Mouse (Mus musculus): ENCODE measurements around the gene Adgra3. TPM values are rescaled to one million over a fixed set of nuclear protein-coding genes. Genes with fewer than 3 reads are reported as not detected.

Gene Adgra3
- polyA plus RNA-seq, 2 experiments: 4.0 to 4.9 TPM

GRCm38 (mm10) chr5:49999764-50000163, 59.0 kb downstream of the Adgra3 start:
- Histone ChIP-seq H3K9me3 (ENCODE audit: control insufficient read depth, low read length) (no peaks in the 10 kb centered on the region), H3K9ac (replicated peaks) (no peak overlapping the region), H3K4me2 (ENCODE audit: low read depth) (no peak overlapping the region), H3K27me3 (ENCODE audit: control insufficient read depth, insufficient read depth, low read length) (no peaks in the 10 kb centered on the region), H3K36me3 (replicated peaks; ENCODE audit: control insufficient read depth, insufficient read depth, low read depth) (no peaks in the 10 kb centered on the region), H3K27ac (no peak overlapping the region), H3K4me1 (replicated peaks; ENCODE audit: control insufficient read depth in 2 of 2, insufficient read depth in 2 of 2, low read length in 1 of 2) (no peaks in the 10 kb centered on the region), H3K4me3 (ENCODE audit: insufficient read depth in 1 of 2, low read depth in 2 of 2, low read length in 2 of 2) (no peak overlapping the region)
- no peak for ATAC-seq (ENCODE audit: insufficient read depth)
- TF ChIP-seq EP300 (IDR thresholded peaks at IDR 0.05; ENCODE audit: low read depth) (no peak), CTCF (IDR thresholded peaks at IDR 0.05; ENCODE audit: low read depth) (no peak)
- DNase-seq (ENCODE audit: low read depth in 3 of 3, low spot score in 3 of 3): no peak
- WGBS (ENCODE audit: insufficient replicate concordance): 81% methylated on average over 9 of the region's 9 CpGs

DNA sequence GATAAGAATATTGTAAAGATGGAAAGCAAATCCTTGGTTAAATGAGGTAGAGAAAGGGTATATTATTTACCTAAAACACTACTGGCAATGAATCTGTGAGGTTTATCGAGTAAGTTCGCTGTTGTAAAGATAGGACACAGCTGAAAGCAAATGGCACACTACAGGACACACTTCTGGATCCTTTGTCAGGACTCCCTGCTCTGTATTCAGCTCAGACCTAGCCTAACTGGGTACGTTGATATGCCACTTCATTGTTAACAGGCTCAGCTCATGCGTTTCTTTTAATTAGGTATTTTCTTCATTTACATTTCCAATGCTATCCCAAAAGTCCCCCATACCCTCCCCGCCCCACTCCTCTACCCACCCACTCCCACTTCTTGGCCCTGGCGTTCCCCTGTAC, 61.8 kb downstream of the Adgra3 start:
- Histone ChIP-seq H3K36me3 (replicated peaks; ENCODE audit: control insufficient read depth, insufficient read depth, low read depth) (no peaks in the 10 kb centered on the region), H3K9ac (replicated peaks) (no peak overlapping the region), H3K27me3 (ENCODE audit: control insufficient read depth, insufficient read depth, low read length) (no peaks in the 10 kb centered on the region), H3K27ac (no peak overlapping the region), H3K4me2 (ENCODE audit: low read depth) (no peak overlapping the region), H3K4me1 (replicated peaks; ENCODE audit: control insufficient read depth in 2 of 2, insufficient read depth in 2 of 2, low read length in 1 of 2) (no peaks in the 10 kb centered on the region), H3K9me3 (ENCODE audit: control insufficient read depth, low read length) (no peaks in the 10 kb centered on the region), H3K4me3 (ENCODE audit: insufficient read depth in 1 of 2, low read depth in 2 of 2, low read length in 2 of 2) (no peak overlapping the region)
- ATAC-seq (ENCODE audit: insufficient read depth): no peak
- no peak for DNase-seq (ENCODE audit: low read depth in 3 of 3, low spot score in 3 of 3)
- WGBS (ENCODE audit: insufficient replicate concordance): 73% methylated on average over 6 of the region's 6 CpGs
- TF ChIP-seq EP300 (IDR thresholded peaks at IDR 0.05; ENCODE audit: low read depth): no peak
- no peak for TF ChIP-seq CTCF (IDR thresholded peaks at IDR 0.05; ENCODE audit: low read depth)

DNA sequence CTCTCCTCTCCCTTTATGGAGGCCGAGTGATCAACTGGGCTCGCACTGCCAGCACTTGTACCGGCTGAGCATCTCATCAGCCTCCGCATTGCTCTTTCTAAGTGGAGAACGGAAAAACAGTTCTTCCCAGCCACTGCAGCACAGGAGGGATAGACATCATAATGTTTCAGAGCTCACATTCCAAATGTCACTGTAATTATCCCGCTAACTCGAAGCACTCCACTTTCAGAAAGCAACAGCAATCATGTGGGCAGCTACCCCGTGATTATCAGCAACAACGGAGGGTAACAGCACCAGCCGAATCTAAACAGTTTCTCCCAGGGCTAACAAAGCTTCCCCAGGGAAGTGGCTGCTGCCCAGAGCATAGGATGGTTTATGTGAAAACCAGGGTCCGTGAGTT, 62.3 kb downstream of the Adgra3 start:
- 80% methylated on average over 11 of the region's 11 CpGs for WGBS (ENCODE audit: insufficient replicate concordance)
- no peaks in the 10 kb centered on the region for H3K9me3 ChIP-seq (ENCODE audit: control insufficient read depth, low read length)
- DNase-seq (ENCODE audit: low read depth in 3 of 3, low spot score in 3 of 3): no peak
- TF ChIP-seq EP300 (IDR thresholded peaks at IDR 0.05; ENCODE audit: low read depth) (no peak), CTCF (IDR thresholded peaks at IDR 0.05; ENCODE audit: low read depth) (no peak)
- H3K36me3 ChIP-seq (replicated peaks; ENCODE audit: control insufficient read depth, insufficient read depth, low read depth): no peaks in the 10 kb centered on the region
- no peak overlapping the region for H3K4me2 ChIP-seq (ENCODE audit: low read depth)
- H3K4me1 ChIP-seq (replicated peaks; ENCODE audit: control insufficient read depth in 2 of 2, insufficient read depth in 2 of 2, low read length in 1 of 2): no peaks in the 10 kb centered on the region
- no peak for ATAC-seq (ENCODE audit: insufficient read depth)
- H3K9ac ChIP-seq (replicated peaks): no peak overlapping the region
- H3K27me3 ChIP-seq (ENCODE audit: control insufficient read depth, insufficient read depth, low read length): no peaks in the 10 kb centered on the region
- no peak overlapping the region for H3K4me3 ChIP-seq (ENCODE audit: insufficient read depth in 1 of 2, low read depth in 2 of 2, low read length in 2 of 2)
- H3K27ac ChIP-seq: no peak overlapping the region

DNA sequence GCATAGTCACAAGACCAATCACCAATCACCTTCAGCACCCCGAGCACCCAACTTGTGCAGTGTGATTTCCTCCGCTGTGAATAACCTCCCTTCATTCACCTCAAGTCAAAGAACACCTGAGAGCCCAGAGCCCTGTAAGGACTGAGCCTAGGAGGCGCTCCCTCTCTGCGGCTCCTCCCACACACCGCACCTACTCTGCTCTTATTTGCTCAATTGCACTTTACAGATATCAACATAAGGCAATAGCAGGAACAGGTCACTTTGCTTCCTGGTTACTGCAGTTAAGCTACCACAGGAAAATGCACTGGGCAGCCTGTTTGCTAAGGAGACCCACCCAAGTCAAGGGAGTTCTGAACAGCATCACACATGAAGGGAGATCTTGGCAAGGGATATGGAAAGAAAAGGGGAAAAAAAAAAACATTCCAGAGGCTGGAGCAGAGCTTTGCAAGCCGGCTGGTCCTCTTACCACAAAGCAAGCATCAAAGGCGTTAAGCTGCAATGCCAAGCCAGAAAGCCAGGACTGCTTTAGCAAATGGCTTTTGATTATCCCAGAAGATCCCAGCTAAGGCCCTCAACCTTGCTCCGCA, 68.0 kb downstream of the Adgra3 start:
- no peak overlapping the region for H3K9ac ChIP-seq (replicated peaks)
- no peaks in the 10 kb centered on the region for H3K4me1 ChIP-seq (replicated peaks; ENCODE audit: control insufficient read depth in 2 of 2, insufficient read depth in 2 of 2, low read length in 1 of 2)
- H3K4me3 ChIP-seq (ENCODE audit: insufficient read depth in 1 of 2, low read depth in 2 of 2, low read length in 2 of 2): no peak overlapping the region
- no peaks in the 10 kb centered on the region for H3K27me3 ChIP-seq (ENCODE audit: control insufficient read depth, insufficient read depth, low read length)
- no peaks in the 10 kb centered on the region for H3K36me3 ChIP-seq (replicated peaks; ENCODE audit: control insufficient read depth, insufficient read depth, low read depth)
- no peak for DNase-seq (ENCODE audit: low read depth in 3 of 3, low spot score in 3 of 3)
- H3K4me2 ChIP-seq (ENCODE audit: low read depth): no peak overlapping the region
- TF ChIP-seq EP300 (IDR thresholded peaks at IDR 0.05; ENCODE audit: low read depth) (no peak), CTCF (IDR thresholded peaks at IDR 0.05; ENCODE audit: low read depth) (no peak)
- 69% methylated on average over 8 of the region's 8 CpGs for WGBS (ENCODE audit: insufficient replicate concordance)
- ATAC-seq (ENCODE audit: insufficient read depth): no peak
- H3K9me3 ChIP-seq (ENCODE audit: control insufficient read depth, low read length): no peaks in the 10 kb centered on the region
- no peak overlapping the region for H3K27ac ChIP-seq

GRCm38 (mm10) chr5:49988015-49988798, 70.6 kb downstream of the Adgra3 start:
- no peaks in the 10 kb centered on the region for H3K9me3 ChIP-seq (ENCODE audit: control insufficient read depth, low read length)
- no peak overlapping the region for H3K4me3 ChIP-seq (ENCODE audit: insufficient read depth in 1 of 2, low read depth in 2 of 2, low read length in 2 of 2)
- no peaks in the 10 kb centered on the region for H3K36me3 ChIP-seq (replicated peaks; ENCODE audit: control insufficient read depth, insufficient read depth, low read depth)
- ATAC-seq (ENCODE audit: insufficient read depth): no peak
- TF ChIP-seq CTCF (IDR thresholded peaks at IDR 0.05; ENCODE audit: low read depth) (no peak), EP300 (IDR thresholded peaks at IDR 0.05; ENCODE audit: low read depth) (no peak)
- peaks cover 0 to 3% of the 10 kb centered on the region in 2 experiments; a peak in 1 of 4 replicates for H3K4me1 ChIP-seq (replicated peaks; ENCODE audit: control insufficient read depth in 2 of 2, insufficient read depth in 2 of 2, low read length in 1 of 2)
- no peak overlapping the region for H3K4me2 ChIP-seq (ENCODE audit: low read depth)
- H3K27ac ChIP-seq: no peak overlapping the region
- no peaks in the 10 kb centered on the region for H3K27me3 ChIP-seq (ENCODE audit: control insufficient read depth, insufficient read depth, low read length)
- DNase-seq (ENCODE audit: low read depth in 3 of 3, low spot score in 3 of 3): no peak
- WGBS (ENCODE audit: insufficient replicate concordance): 66% methylated on average over 10 of the region's 10 CpGs
- no peak overlapping the region for H3K9ac ChIP-seq (replicated peaks)

Data from liver, embryonic 14.5 days (tissue).